Mouse (Mus musculus): ENCODE measurements around the gene Pip4p1.
A peak's percentile ranks its signal among the peaks of the same experiment; 100 is the strongest.

Gene Pip4p1

DNA sequence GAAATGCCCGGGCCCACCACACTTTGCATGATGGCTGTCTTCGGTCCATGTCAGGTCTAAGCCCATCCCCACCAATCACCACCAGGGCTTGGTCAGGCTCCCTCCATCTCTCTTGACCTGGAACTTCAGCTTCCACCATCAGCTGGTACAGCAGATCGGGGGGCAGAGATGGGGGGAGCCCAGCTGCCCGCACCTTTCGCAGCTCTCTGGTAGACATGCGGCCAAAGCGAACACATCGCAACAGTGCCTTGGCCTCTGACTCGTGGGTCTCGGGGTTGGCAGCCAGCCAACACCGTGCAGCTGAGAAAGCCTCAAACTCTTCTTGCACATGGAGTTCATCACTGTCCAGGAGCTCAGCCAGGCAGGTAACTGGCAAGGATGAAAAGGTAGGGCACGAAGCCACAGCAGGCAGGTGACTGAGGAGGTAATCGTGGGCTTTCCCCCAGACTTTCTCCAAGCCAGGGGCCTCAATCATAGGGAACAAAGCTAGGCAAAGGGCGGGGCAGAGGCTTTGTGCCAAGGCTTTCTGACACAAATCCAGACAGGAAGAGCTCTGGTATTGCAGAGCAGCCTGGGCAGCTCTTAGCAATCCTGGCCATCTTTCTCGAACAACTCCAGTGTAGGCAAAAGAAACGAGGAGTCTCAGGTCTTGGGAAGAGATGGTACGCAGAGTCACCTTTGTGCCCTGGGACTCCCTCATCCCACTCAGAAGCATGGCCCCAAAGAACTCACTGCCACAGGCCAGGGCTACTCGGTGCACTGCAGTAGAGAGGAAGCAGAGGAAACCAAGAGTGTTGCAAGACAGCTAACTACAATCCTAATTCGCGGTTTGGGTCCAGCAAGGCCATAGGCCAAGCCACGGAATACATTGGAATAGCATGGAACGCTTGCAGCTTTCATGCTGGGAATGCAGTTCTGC lies 37.9 kb downstream of the Pip4p1 start:
- DNase-seq = peak; percentile 96

DNA sequence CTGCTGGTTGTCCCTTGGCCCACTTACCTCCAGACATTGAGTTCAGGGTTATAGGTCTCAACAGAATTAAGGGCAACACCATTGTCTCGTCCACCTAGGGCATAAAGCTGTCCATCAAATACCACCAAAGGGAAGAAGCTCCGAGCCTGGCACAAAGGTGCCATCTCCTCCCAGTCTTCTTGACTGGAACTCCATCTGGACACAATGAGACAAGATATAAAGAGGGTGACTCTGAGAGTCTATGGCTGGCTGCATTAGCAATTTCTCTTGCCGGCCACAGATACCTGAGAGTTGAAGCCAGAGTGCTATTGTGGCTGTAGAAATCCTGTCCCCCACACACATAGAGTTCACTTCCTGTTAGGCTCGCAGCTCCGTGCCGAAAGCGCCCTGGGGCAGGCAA lies 38.6 kb downstream of the Pip4p1 start:
- peak; percentile 92 for DNase-seq

DNA sequence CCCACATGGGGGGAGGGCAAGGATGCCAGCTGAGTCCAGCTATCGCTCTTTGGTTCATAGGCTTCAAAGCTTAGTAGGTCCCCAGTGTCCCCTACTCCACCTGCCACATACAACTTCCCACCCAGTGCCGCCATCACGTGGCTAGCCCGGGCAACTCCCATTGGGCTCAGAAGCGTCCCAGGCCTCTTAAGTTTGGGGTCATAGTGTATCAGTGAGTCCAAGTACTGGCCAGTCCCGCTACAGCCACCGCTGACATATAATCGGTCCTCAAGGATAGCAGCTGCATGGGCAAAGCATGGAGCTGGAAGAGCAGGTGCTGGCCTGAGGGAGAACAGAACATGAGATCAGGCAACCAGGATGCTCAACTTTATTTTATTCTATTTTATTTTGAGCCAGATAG lies 39.0 kb downstream of the Pip4p1 start:
- DNase-seq = peak; percentile 90

DNA sequence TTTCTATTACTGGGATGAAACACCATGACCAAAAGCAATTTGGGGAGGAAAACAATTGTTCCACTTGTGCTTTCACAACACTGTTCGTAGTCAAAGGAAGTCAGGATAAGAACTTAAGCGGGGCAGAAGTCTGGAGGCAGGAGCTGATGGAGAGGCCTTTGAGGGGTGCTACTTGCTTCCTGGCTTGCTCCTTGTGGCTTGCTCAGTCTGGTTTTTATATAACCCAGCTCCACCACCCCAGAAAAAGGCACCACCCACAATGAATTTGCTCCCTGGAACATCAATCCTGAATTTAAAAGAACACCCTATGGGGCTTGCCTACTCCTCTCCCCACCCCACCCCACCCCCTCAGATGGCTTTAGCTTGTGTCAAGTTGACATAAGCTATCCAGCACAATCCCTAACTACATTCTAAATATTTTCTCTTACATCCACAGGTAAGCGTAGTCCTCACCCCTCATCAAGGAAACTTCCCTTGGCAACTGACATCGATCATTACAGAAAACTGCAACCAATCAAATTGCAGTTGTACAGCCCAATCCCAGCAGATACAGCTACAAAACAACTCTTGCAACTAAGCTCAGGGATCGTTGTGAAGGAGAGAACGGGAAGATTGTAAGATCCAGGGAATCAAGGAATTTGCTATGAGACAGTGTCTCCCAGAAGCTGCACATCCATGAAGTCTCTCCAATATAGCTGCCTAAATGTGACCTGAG lies 54.3 kb downstream of the Pip4p1 start:
- peak; percentile 62 for DNase-seq

Data from heart, adult 11 months (tissue).